Mouse (Mus musculus) myocyte (in vitro differentiated cells): ENCODE measurements around the gene Svip.

Experiments
- E2F4 ChIP-seq: IDR thresholded peaks from one replicate; pipeline ENCODE4 v1.6.1; 2011; ENCODE audit warnings: mild to moderate bottlenecking, control low read depth, moderate library complexity; ENCODE audit not compliant: insufficient read depth
- POLR2A ChIP-seq: IDR thresholded peaks from one replicate; pipeline ENCODE4 v1.6.1; 2011; ENCODE audit warnings: low read depth, mild to moderate bottlenecking, control low read depth, moderate library complexity; ENCODE audit not compliant: insufficient read length
- POLR2AphosphoS2 ChIP-seq: IDR thresholded peaks from one replicate; pipeline ENCODE4 v1.6.1; 2011; ENCODE audit warnings: low read depth, control low read depth; ENCODE audit not compliant: insufficient read length
- SRF ChIP-seq: IDR thresholded peaks from one replicate; pipeline ENCODE4 v1.6.1; 2011; ENCODE audit warnings: low read depth; ENCODE audit not compliant: control insufficient read depth, insufficient read length
- TCF12 ChIP-seq: IDR thresholded peaks from one replicate; pipeline ENCODE4 v1.6.1; 2011; ENCODE audit warnings: mild to moderate bottlenecking, control low read depth; ENCODE audit not compliant: poor library complexity, insufficient read depth, severe bottlenecking

DNA sequence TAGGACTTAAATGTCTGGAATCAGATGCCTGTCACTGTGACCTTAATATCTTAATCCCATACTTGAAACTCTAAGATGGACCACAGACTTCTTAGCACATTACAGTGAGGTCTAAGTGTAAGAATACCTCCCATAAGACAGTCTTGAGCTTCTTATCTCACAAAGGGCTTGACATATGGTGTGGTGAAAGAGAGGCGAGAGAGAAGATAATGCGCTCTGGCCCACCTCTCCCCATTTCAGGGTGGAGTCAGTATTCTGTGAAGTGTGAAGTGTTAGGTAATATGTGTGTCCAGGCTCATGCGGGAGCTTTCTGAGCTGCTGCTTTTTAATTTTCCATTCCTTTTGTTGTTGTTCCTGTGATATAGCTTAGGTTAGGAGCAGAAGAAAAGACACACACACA, 14.8 kb downstream of the Svip start:
- TF ChIP-seq TCF12 = no peak
- no peak for TF ChIP-seq POLR2A
- TF ChIP-seq SRF = no peak
- TF ChIP-seq E2F4 = no peak
- no peak for TF ChIP-seq POLR2AphosphoS2
